Mouse (Mus musculus): ENCODE measurements around the gene Myoz2. TPM values are rescaled to one million over a fixed set of nuclear protein-coding genes. Genes with fewer than 3 reads are reported as not detected.

Myoz2 gene
- total and polyA plus RNA-seq, 3 experiments: not detected

- in situ Hi-C loops (cut with MboI; ENCODE audit: low pct_ligation_motif_present, low pct_unique_long_range_greater_than_20kb, low sequenced_read_pairs): no loop called here
Measured at GRCm38 (mm10) chr3:123066836-123067235, 32.0 kb upstream of the Myoz2 start.

GRCm38 (mm10) chr3:123065466-123065865 lies 30.7 kb upstream of the Myoz2 start:
- Histone ChIP-seq H3K4me1 (ENCODE audit: control insufficient read depth in 1 of 2, insufficient read depth in 2 of 2) (peaks cover 9 to 18% of the 10 kb centered on the region in 2 experiments), H3K79me2 (replicated peaks; ENCODE audit: control insufficient read depth, extremely low read depth, insufficient read depth, poor library complexity, severe bottlenecking) (no peaks in the 10 kb centered on the region), H3K27ac (ENCODE audit: insufficient read depth, low read depth) (no peak overlapping the region), H3K9ac (ENCODE audit: insufficient read depth, low read depth) (no peak overlapping the region), H3K27me3 (replicated peaks) (no peaks in the 10 kb centered on the region), H3K9me3 (replicated peaks; ENCODE audit: low read length) (peaks cover 3% of the 10 kb centered on the region), H3K4me3 (replicated peaks in 1 of 3; ENCODE audit: low read depth in 2 of 3, low read length in 2 of 3, poor library complexity in 1 of 3) (no peak overlapping the region), H3K36me3 (replicated peaks in 1 of 2; ENCODE audit: control insufficient read depth in 1 of 2, insufficient read depth in 1 of 2, low read length in 1 of 2) (no peaks in the 10 kb centered on the region), H3K4me2 (ENCODE audit: insufficient read depth, low read depth, poor library complexity, severe bottlenecking) (no peak overlapping the region)
- dilution Hi-C loops (cut with MboI; ENCODE audit: extremely low pct_ligation_motif_present, extremely low pct_unique_long_range_greater_than_20kb, low sequenced_read_pairs): no loop called here
- in situ Hi-C loops (cut with MboI; ENCODE audit: low pct_ligation_motif_present, low pct_unique_long_range_greater_than_20kb, low sequenced_read_pairs): no loop called here
- DNase-seq (ENCODE audit: extremely low read depth): no peak
- TF ChIP-seq SIN3A (IDR thresholded peaks at IDR 0.05; ENCODE audit: low read length): no peak
- TF ChIP-seq POLR2A (IDR thresholded peaks at IDR 0.05; ENCODE audit: low read depth, low read length): no peak

More at GRCm38 (mm10) chr3:123066836-123067235, 32.0 kb upstream of the Myoz2 start:
- H3K79me2 ChIP-seq (replicated peaks; ENCODE audit: control insufficient read depth, extremely low read depth, insufficient read depth, poor library complexity, severe bottlenecking): no peaks in the 10 kb centered on the region
- H3K4me3 ChIP-seq (replicated peaks in 1 of 3; ENCODE audit: low read depth in 2 of 3, low read length in 2 of 3, poor library complexity in 1 of 3): no peak overlapping the region
- no peak overlapping the region for H3K9ac ChIP-seq (ENCODE audit: insufficient read depth, low read depth)
- H3K36me3 ChIP-seq (replicated peaks in 1 of 2; ENCODE audit: control insufficient read depth in 1 of 2, insufficient read depth in 1 of 2, low read length in 1 of 2): no peaks in the 10 kb centered on the region
- no peak overlapping the region for H3K4me2 ChIP-seq (ENCODE audit: insufficient read depth, low read depth, poor library complexity, severe bottlenecking)
- no peak for DNase-seq (ENCODE audit: extremely low read depth)
- peaks cover 3% of the 10 kb centered on the region for H3K9me3 ChIP-seq (replicated peaks; ENCODE audit: low read length)
- H3K4me1 ChIP-seq (ENCODE audit: control insufficient read depth in 1 of 2, insufficient read depth in 2 of 2): peaks cover 5 to 11% of the 10 kb centered on the region in 2 experiments
- TF ChIP-seq HCFC1 (IDR thresholded peaks at IDR 0.05; ENCODE audit: low read depth, low read length) (no peak), PAX5 (IDR thresholded peaks at IDR 0.05; ENCODE audit: low read length) (no peak), JUND (conservative IDR thresholded peaks at IDR 0.05; ENCODE audit: low read depth, low read length) (no peak), CHD2 (IDR thresholded peaks at IDR 0.05; ENCODE audit: low read length) (no peak), ZKSCAN1 (IDR thresholded peaks at IDR 0.05; ENCODE audit: borderline replicate concordance, low read depth, low read length) (no peak), ZNF384 (IDR thresholded peaks at IDR 0.05; ENCODE audit: low read depth, low read length) (peak; percentile 73)
- H3K27me3 ChIP-seq (replicated peaks): no peaks in the 10 kb centered on the region
- no peak overlapping the region for H3K27ac ChIP-seq (ENCODE audit: insufficient read depth, low read depth)
- dilution Hi-C loops (cut with MboI; ENCODE audit: extremely low pct_ligation_motif_present, extremely low pct_unique_long_range_greater_than_20kb, low sequenced_read_pairs): no loop called here

- H3K27me3 ChIP-seq (replicated peaks): no peaks in the 10 kb centered on the region
- no peak for DNase-seq (ENCODE audit: extremely low read depth)
- no peak overlapping the region for H3K27ac ChIP-seq (ENCODE audit: insufficient read depth, low read depth)
- no peak overlapping the region for H3K4me3 ChIP-seq (replicated peaks in 1 of 3; ENCODE audit: low read depth in 2 of 3, low read length in 2 of 3, poor library complexity in 1 of 3)
- peaks cover 3% of the 10 kb centered on the region for H3K9me3 ChIP-seq (replicated peaks; ENCODE audit: low read length)
- no peak overlapping the region for H3K9ac ChIP-seq (ENCODE audit: insufficient read depth, low read depth)
- H3K4me2 ChIP-seq (ENCODE audit: insufficient read depth, low read depth, poor library complexity, severe bottlenecking): no peak overlapping the region
- TF ChIP-seq ZKSCAN1 (IDR thresholded peaks at IDR 0.05; ENCODE audit: borderline replicate concordance, low read depth, low read length) (no peak), MAZ (IDR thresholded peaks at IDR 0.05; ENCODE audit: low read depth, low read length) (no peak), MAFK (IDR thresholded peaks at IDR 0.05; ENCODE audit: insufficient replicate concordance, low read length) (no peak), ELF1 (IDR thresholded peaks at IDR 0.05; ENCODE audit: low read depth, low read length) (no peak), EP300 (IDR thresholded peaks at IDR 0.05; ENCODE audit: low read length) (no peak), TCF12 (IDR thresholded peaks at IDR 0.05; ENCODE audit: low read depth, low read length) (no peak), E2F4 (IDR thresholded peaks at IDR 0.05; ENCODE audit: insufficient replicate concordance, low read depth, low read length) (no peak), CHD1 (IDR thresholded peaks at IDR 0.05; ENCODE audit: low read depth, low read length) (no peak), POLR2A (IDR thresholded peaks at IDR 0.05; ENCODE audit: low read depth, low read length) (no peak), MAX (IDR thresholded peaks at IDR 0.05; ENCODE audit: low read length) (no peak), HCFC1 (IDR thresholded peaks at IDR 0.05; ENCODE audit: low read depth, low read length) (no peak), USF1 (IDR thresholded peaks at IDR 0.05; ENCODE audit: low read depth, low read length) (no peak), CHD2 (IDR thresholded peaks at IDR 0.05; ENCODE audit: low read length) (no peak)
- dilution Hi-C loops (cut with MboI; ENCODE audit: extremely low pct_ligation_motif_present, extremely low pct_unique_long_range_greater_than_20kb, low sequenced_read_pairs) (no loop called here), in situ Hi-C loops (cut with MboI; ENCODE audit: low pct_ligation_motif_present, low pct_unique_long_range_greater_than_20kb, low sequenced_read_pairs) (no loop called here)
- H3K79me2 ChIP-seq (replicated peaks; ENCODE audit: control insufficient read depth, extremely low read depth, insufficient read depth, poor library complexity, severe bottlenecking): no peaks in the 10 kb centered on the region
- H3K36me3 ChIP-seq (replicated peaks in 1 of 2; ENCODE audit: control insufficient read depth in 1 of 2, insufficient read depth in 1 of 2, low read length in 1 of 2): no peaks in the 10 kb centered on the region
- H3K4me1 ChIP-seq (ENCODE audit: control insufficient read depth in 1 of 2, insufficient read depth in 2 of 2): peaks cover 9 to 16% of the 10 kb centered on the region in 2 experiments
Measured at GRCm38 (mm10) chr3:123064186-123064585, 29.4 kb upstream of the Myoz2 start.

All from CH12.LX (cell line).